Mouse (Mus musculus): Measurements from ENCODE around the gene Csf3. TPM values are rescaled to one million over a fixed set of nuclear protein-coding genes. Genes with fewer than 3 reads are reported as not detected.
"Not testable (repeated sequence)": the region's sequence is repeated elsewhere in the genome, so short reads cannot be mapped to it uniquely, and the experiment has no call there.

Csf3 gene
- total RNA-seq, 2 experiments from 2014 or later: not detected

DNA sequence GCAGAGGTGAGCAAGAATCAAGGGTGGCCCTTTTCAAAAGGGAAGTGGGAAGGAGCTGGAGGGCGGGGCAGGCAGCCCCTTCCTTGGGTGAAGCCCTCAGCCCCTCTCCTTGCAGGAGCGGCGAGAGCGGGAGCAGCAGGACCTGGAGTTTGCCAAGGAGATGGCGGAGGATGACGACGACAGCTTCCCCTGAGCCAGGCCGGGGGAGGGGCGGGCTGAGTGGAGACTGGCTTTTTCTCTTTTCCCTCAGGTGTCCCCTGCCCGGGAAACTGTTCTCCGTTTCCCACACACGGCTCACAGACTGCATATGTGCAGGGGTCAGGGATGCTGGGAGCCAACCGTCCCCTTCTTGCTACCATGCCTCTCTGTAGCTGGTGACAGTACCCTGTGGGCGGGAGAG, 5.7 kb upstream of the Csf3 start:
- intact Hi-C loops (cut with DNase I): no loop called here
- no peak for DNase-seq

DNA sequence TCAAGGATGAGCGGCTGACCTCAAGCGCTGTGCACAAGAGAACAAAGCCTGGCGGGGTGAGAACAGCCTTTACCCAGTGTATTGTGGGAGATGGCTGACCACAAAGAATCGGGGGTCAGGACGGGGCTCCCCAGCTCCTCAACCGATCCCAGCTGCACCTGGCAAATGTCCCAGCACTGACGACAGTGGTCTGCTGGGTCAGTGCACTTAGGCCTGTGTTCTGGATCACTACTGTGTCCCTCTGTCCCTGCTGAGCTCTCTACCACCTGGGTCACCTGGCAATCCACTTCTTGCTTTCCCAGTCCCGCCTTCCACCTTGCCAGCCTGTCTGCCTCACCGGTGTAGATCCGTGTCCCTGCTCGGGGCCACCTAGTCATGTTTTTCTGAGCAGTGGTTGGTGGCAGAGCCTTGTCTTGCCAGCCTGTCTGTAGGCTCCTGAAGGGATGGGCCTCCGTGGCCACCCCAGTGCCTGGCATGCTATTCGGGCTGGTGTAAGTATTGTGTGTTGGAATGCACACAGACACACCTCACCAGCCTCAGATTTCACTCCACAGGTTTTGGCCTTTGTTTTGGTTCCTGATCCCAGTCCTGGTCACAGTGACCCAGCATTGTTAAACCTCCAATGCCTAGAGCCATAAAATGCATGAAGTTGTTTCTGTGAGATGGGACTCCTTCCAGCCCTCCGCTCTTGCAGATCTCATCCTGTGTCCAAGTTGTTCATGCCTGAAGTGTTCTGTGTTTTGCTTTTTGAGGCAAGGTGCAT, 4.4 kb upstream of the Csf3 start:
- intact Hi-C loops (cut with DNase I): no loop called here
- DNase-seq: no peak

DNA sequence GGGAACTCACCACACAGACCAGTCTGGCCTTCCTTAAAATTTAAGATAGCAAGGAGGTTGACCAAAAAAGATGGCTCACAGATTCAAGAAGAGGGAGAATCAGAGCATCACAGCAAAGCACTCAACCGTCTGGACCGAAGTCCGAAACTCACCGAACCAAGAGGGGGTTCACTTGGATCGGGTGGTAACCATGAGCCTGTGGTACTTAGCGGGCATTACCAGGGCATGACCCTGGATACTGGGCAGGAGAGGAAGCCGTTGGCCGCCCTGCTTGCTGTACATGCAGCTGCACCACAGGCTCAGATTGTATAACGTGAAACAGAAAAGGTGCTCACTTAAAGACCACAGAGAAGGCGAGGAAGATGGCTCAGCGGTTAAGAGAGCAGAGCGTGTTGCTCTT, 3.8 kb upstream of the Csf3 start:
- no peak for DNase-seq
- intact Hi-C loops (cut with DNase I): no loop called here

DNA sequence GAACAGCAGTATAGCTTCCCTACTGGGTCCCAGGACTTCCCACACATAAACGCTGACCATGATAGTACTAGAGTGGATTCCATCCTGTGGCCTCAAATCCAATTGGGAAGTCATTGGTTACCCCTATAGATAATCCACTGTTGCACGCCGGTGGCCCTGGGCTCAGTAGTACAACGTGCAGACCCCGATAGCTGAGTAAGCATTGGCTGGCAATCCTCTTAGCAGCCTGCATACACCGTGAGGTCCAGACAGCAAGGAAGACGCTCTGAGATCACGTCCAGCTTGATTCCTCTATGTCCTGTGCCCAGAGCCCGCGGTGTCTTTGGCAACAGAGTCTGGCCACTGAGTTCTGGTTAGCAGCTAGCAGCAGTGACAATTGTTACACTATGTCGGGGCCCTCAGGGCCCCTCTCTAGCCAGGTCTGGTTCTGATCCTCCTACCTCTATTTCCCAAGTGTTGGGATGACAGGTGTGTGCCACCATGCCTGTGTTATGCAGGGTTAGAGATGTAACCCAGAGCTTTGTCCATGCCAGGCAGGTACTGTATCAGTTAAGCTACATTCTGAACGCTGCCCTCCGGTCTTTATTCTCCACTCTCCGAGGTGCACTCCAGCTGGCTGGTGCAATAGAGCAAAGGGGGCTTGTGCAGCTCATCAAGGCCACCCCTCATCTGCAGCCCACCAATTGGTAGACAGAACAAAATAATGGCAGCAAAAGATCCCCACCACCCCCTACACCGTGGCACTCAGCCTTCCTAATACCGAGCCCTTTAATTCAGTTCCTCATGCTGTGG, 2.0 kb upstream of the Csf3 start:
- DNase-seq: no peak
- intact Hi-C loops (cut with DNase I): loop anchor here (1.0 kb wide), 1 partner anchor 131 kb away; no protein-coding TSS in a partner anchor

DNA sequence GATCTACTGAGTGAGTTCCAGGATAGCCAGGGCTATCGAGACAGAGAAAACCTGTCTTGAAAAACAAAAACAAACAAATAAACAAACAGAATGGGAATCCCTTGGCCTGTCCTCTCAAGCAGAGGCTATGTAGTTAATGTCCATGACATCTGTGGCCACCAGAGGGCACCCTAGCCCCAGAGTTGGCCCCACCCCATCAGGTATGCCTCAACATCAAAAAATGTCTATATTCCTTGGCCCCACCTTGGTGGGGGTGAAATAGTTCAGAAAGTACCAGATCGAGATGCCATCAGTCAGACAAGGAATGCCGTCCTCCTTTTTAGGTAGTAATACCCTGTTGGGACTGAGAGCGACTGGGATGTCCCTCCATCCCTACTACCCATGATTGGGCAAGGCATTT, 1.2 kb upstream of the Csf3 start:
- intact Hi-C loops (cut with DNase I): loop anchor here (1.0 to 2.0 kb wide), 3 partner anchors 10 to 209 kb away; no protein-coding TSS in a partner anchor
- DNase-seq: peak; percentile 83 to 89

GRCm38 (mm10) chr11:98702323-98702722, 1.3 kb downstream of the Csf3 start:
- intact Hi-C loops (cut with DNase I): no loop called here
- no peak for DNase-seq

- no peak for DNase-seq
- intact Hi-C loops (cut with DNase I): no loop called here
Measured at GRCm38 (mm10) chr11:98705021-98705420, 4.0 kb downstream of the Csf3 start.

GRCm38 (mm10) chr11:98707401-98708281, 6.6 kb downstream of the Csf3 start:
- intact Hi-C loops (cut with DNase I): no loop called here
- DNase-seq: peak; percentile 46 to 52

DNA sequence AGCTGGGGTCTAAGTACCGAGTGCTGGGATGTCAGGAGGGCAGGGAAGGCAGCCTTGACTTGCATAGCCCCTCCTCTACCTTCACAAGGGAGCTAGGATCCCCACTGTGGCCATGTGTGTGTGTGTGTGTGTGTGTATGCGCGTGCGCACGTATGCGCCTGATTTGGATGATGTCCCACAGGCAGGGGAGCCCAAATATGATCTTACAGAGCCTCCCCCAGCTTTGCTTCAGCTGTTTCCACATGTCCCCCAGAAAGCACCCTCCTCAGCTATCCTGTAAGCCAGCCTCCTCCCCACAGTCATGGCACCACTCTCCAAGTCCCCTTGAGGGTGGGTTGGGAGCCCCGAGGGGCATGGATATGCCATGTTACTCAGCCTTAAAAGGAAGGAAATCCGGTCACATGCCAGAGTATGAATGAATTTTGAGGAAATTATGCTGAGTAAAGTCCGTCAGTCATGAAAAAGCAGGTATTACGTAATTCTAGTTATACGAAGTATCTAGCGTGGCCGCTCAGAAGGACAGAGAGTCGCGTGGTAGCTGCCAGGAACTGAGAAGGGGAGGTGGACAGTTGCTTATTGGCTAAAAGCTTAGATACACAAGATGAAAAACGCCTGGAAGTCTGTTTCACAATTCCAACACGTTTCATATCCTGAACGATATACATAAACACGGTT, 7.4 kb downstream of the Csf3 start:
- DNase-seq: peak; percentile 37 to 58
- intact Hi-C loops (cut with DNase I): no loop called here

DNA sequence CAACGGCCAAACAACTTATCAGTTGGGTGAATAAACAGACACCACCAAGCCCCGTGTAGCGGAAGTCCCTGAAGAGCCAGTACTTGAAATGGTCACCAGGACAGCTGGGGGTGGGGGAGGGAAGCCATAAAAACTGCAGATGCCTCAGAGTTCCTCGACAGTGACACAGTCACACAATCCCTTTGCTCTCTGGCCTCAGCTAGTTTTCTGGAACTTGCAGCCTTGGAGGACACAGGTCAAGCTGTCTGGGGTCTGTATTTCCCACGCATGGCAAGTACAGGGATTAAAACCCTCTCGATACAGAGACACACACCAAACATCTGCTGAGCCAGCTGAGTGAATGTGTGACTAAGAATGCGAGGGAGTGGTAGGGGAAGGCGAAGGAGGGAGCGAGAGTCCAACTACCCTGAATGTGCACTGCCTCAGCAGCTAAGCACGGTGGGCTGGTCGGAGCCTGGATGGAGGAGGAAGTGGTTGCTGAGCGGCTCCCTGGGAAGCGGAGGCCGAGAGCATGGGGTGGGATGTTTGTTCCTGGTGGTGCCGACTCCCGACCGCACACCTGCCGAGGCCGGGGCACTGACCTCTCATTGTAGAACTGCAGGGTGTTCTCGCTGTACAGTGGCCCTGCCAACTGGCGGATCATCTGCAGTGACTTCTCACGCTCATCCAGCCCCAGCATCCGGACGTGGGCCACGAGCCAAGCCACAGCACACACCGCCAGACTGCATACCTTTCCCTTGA, 8.1 kb downstream of the Csf3 start:
- intact Hi-C loops (cut with DNase I): no loop called here
- DNase-seq: peak; percentile 50 to 58

- intact Hi-C loops (cut with DNase I): loop anchor here (1.0 to 2.0 kb wide), 2 partner anchors 10 to 76 kb away; no protein-coding TSS in a partner anchor
Measured at GRCm38 (mm10) chr11:98710416-98711045, 9.5 kb downstream of the Csf3 start.

GRCm38 (mm10) chr11:98711046-98711434, 10.0 kb downstream of the Csf3 start:
- intact Hi-C loops (cut with DNase I): loop anchor here (2.0 kb wide), 1 partner anchor 76 kb away; no protein-coding TSS in a partner anchor
- DNase-seq: no peak

More at GRCm38 (mm10) chr11:98710416-98711045, 9.5 kb downstream of the Csf3 start:
- peak; percentile 89 to 93 for DNase-seq

- DNase-seq; intact Hi-C loops (cut with DNase I): not testable (repeated sequence)
Measured at GRCm38 (mm10) chr11:98712009-98712408, 10.9 kb downstream of the Csf3 start.

- intact Hi-C loops (cut with DNase I): no loop called here
- DNase-seq: no peak
Measured at GRCm38 (mm10) chr11:98713703-98714102, 12.6 kb downstream of the Csf3 start.

GRCm38 (mm10) chr11:98715946-98716345, 14.9 kb downstream of the Csf3 start:
- no peak for DNase-seq
- intact Hi-C loops (cut with DNase I): no loop called here

DNA sequence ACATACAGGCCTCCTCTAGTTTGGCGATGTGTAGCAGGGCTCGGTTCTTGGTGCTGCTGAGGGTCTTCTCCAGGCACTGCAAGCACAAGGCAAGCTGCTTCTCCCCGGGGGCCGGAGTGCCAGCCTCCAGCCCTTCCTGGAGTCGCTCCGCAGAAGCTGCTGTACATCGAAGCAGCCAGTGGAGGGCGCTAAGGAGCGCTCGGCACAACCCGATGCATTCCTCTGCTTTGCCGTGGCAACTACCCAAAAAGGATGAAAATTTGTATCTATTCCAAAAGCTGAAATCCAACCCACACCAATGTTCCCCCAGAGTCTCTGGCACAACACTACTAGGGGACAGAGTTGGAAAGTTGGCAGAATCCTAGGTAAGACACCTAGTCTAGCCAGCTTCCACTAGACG, 16.8 kb downstream of the Csf3 start:
- DNase-seq: peak; percentile 79 to 81
- intact Hi-C loops (cut with DNase I): no loop called here

- no peak for DNase-seq
- intact Hi-C loops (cut with DNase I): no loop called here
Measured at GRCm38 (mm10) chr11:98720756-98721155, 19.7 kb downstream of the Csf3 start.

DNA sequence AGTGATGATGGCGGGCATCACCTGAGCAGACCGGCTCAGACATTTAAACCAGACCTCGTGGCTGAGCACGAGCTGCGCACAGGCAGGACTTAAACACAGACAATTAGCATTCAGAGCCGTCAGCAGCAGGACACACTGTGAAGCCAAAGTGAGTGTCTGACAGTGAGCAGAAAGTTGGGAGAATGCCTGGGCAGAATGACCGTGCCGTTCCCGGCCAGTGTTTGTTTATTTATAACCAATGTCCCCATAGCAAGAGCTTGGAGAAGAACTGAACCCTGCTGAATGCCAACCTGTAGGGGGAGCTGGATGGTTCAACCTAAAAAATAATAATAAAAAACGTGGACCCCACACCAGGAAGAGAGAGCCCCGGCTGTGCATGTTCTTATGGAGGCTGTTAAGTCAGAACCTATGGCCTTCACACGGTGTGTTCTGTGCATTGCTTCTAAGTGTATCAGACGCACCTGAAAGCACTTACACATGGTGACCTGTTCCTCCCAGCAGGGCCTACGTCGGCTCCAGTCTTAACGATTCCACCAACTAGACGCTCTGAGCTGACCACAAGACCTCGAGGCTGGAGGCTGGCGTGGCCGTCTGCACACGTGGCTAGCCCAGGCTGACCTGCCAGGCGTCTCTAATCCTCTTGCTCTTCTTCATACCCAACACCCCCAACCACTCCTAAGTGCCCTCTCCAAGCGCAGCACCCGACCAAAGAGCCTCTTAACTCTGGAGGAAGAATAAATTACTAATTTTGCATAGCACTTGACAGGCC, 20.6 kb downstream of the Csf3 start:
- DNase-seq: peak; percentile 70 to 78

More for the DNA sequence above, 20.6 kb downstream of the Csf3 start:
- intact Hi-C loops (cut with DNase I): loop anchor here (2.0 kb wide), 1 partner anchor 19 kb away; the partner anchor contains the start of gene Thra

Measured in heart, postnatal 36 days (tissue).